Mouse (Mus musculus) kidney, embryonic 15.5 days (tissue): ENCODE results near the gene Prrt2. TPM values are rescaled to one million over a fixed set of nuclear protein-coding genes. Genes with fewer than 3 reads are reported as not detected.

Experiments used
- ATAC-seq: fragments of 200-750 bp; cut with Nextera tagmentation; replicated peaks from 2 replicates; pipeline ENCODE4 v1.8.0; 2017; ENCODE audit warnings: moderate TSS enrichment; ENCODE audit not compliant: low FRiP score
- H3K27ac ChIP-seq: fragments of 300-500 bp; sonication (generic); 2 replicates; pipeline ENCODE4 v1.5.1; 2015; ENCODE audit warnings: mild to moderate bottlenecking, inconsistent platforms
- H3K27me3 ChIP-seq: fragments of 300-500 bp; sonication (generic); 2 replicates; pipeline ENCODE4 v1.6.1; 2015; ENCODE audit warnings: inconsistent platforms
- H3K36me3 ChIP-seq: fragments of 300-500 bp; sonication (generic); 2 replicates; pipeline ENCODE4 v1.6.1; 2015; ENCODE audit warnings: inconsistent platforms
- H3K4me1 ChIP-seq: fragments of 300-500 bp; sonication (generic); 2 replicates; pipeline ENCODE4 v1.6.1; 2015; ENCODE audit warnings: inconsistent platforms
- H3K4me2 ChIP-seq: fragments of 300-500 bp; sonication (generic); 2 replicates; pipeline ENCODE4 v1.6.1; 2015; ENCODE audit warnings: moderate library complexity, mild to moderate bottlenecking, inconsistent platforms
- H3K4me3 ChIP-seq: fragments of 300-500 bp; sonication (generic); replicated peaks from 2 replicates; pipeline ENCODE4 v1.5.1; 2015; ENCODE audit warnings: mild to moderate bottlenecking, inconsistent platforms
- H3K9ac ChIP-seq: fragments of 300-500 bp; sonication (generic); 2 replicates; pipeline ENCODE4 v1.6.1; 2015; ENCODE audit warnings: mild to moderate bottlenecking, inconsistent platforms
- H3K9me3 ChIP-seq: fragments of 300-500 bp; sonication (generic); replicated peaks from 2 replicates; pipeline ENCODE4 v1.6.1; 2016; ENCODE audit warnings: inconsistent platforms
- whole genome bisulfite sequencing: fragments of 180-500 bp; shearing (Covaris S2); methylation state at CpG from one replicate; pipeline ENCODE4 v1.1.7; 2015; ENCODE audit warnings: mixed read lengths; 5-methylcytosine and 5-hydroxymethylcytosine counted together
- microRNA-seq: library from miRNA; unstranded; fragments of <30 nt; microRNA quantifications from one replicate; pipeline ENCODE4, GENCODE M21; 2016
- polyA plus RNA-seq: library from polyadenylated mRNA; unstranded; fragments of >200 nt; fragmentation: Nextera tagmentation; extraction: Ambion mirVana; gene quantifications from 2 replicates; pipeline ENCODE4 v1.2.1, GENCODE M21; 2015

The Prrt2 gene
- polyA plus RNA-seq, 1 experiment from 2014 or later: 5.4 TPM

DNA sequence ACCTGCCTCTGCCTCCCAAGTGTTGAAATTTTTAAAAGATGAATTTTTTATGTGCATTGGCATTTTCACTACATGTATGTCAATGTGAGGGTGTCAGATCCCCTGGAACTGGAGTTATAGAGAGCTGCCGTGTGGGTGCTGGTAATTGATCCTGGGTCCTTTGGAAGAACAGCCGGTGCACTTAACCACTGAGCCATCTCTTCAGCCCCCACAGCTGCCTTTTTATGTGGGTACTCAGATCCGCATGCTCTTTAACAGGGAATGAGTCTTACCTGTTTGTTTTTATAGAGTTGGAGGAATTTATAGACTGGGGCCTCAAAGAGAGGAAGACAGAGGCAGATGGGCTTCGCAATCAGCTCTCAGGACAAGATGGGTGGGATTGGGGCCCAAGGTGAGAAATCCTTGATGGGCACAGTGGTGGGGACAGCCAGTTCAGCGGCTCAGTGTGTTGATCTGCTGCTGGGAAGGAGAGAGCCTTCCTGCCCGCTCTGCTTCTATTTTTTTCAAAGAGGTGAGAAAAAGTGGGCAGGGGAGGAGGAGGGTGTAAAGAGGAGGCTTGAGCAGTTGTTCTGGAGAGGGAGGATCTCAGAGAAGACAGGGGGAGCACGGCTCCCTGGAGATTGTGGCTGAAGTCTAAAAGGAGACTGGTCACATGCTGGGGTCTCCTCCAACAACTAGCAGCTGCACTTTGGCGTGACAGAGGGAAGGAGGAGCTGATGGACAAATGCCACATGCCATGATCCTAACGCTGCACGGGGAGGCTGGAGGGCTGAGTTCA is 36.2 kb downstream of the Prrt2 start:
- Histone ChIP-seq H3K4me1 (0 out of 2 replicates have a peak, but pooled peaks cover 2% of the 10 kb centered on the region), H3K4me2 (no peak overlapping the region), H3K9me3 (no peaks in the 10 kb centered on the region), H3K4me3 (no peak overlapping the region), H3K27me3 (no peaks in the 10 kb centered on the region), H3K9ac (no peak overlapping the region), H3K36me3 (peaks cover 17% of the 10 kb centered on the region), H3K27ac (no peak overlapping the region)
- ATAC-seq: no peak
- 22% methylated on average over 10 of the region's 10 CpGs for WGBS

DNA sequence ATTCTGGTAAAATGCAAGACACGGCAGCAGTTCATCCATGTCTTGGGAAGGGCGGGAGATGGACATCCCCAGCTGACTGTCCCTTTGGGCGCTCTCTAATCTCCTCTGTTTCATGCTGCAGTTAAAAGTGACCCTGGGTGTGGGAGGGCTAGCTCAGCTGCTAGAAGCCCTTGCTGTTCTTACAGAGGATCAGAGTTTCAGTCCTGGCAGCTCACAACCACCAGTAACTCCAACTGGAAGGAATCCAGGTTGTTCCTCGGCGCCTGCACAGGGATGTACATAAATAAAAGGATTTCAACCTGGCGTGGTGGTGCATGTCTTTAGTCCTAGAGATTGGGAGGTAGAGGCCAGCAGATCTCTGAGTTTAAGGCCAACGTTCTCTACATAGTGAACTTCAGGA is 37.9 kb downstream of the Prrt2 start:
- 70% methylated on average over 7 of the region's 7 CpGs for WGBS
- peaks cover 7% of the 10 kb centered on the region; the same call in 1 of the 2 replicates for H3K4me1 ChIP-seq
- H3K9ac ChIP-seq: no peak overlapping the region
- H3K9me3 ChIP-seq: no peaks in the 10 kb centered on the region
- no peaks in the 10 kb centered on the region for H3K27me3 ChIP-seq
- no peak for ATAC-seq
- no peak overlapping the region for H3K4me3 ChIP-seq
- no peak overlapping the region for H3K27ac ChIP-seq
- no peak overlapping the region for H3K4me2 ChIP-seq
- peaks cover 34% of the 10 kb centered on the region for H3K36me3 ChIP-seq

DNA sequence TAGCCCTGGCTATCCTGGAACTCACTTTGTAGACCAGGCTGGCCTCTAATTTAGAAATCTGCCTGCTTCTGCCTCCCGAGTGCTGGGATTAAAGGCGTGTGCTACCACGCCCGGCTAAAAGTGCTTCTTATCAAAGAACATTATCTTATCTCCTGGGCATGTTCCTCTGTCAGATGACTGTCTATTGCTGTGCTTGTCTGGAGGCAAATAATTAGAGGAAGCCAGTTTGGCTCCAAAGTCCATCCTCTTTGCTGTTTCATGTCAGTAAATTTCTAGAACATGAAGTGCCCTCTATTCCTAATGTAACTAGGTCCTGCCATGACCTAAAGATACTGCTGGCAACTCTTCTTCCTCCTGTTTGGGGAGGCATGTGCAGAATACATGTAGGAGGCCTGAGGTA is 39.0 kb downstream of the Prrt2 start:
- whole genome bisulfite sequencing: 83% methylated on average over 4 of the region's 4 CpGs
- H3K27me3 ChIP-seq: no peaks in the 10 kb centered on the region
- H3K4me2 ChIP-seq: no peak overlapping the region
- no peaks in the 10 kb centered on the region for H3K9me3 ChIP-seq
- H3K27ac ChIP-seq: no peak overlapping the region
- ATAC-seq: no peak
- H3K36me3 ChIP-seq: peaks cover 38% of the 10 kb centered on the region
- H3K9ac ChIP-seq: no peak overlapping the region
- H3K4me3 ChIP-seq: no peak overlapping the region
- H3K4me1 ChIP-seq: peaks cover 17% of the 10 kb centered on the region

DNA sequence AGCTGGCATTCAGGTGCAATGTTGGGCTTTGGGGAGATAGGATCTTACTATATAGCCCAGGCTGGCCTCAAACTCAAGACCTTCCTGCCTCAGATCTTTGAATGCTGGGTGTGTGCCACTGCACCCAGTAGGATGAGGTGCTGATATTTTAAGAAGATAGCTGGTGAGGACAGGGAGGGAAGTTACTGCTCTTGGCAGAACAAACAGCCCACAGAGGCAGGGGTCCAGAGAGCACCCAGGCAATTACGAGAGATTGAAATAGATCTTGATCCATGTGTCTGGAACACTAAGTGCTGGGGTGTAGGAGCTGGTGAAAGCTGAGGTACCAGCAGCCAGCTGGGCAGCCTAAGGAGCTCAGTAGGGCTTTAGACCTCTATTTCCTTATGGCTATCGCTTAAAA is 39.4 kb downstream of the Prrt2 start:
- Histone ChIP-seq H3K27me3 (no peaks in the 10 kb centered on the region), H3K4me2 (no peak overlapping the region), H3K4me3 (no peak overlapping the region), H3K9me3 (no peaks in the 10 kb centered on the region), H3K9ac (no peak overlapping the region), H3K27ac (no peak overlapping the region), H3K4me1 (peaks cover 21% of the 10 kb centered on the region), H3K36me3 (peaks cover 38% of the 10 kb centered on the region)
- ATAC-seq: no peak
- WGBS: 84% methylated on average over 2 of the region's 2 CpGs

DNA sequence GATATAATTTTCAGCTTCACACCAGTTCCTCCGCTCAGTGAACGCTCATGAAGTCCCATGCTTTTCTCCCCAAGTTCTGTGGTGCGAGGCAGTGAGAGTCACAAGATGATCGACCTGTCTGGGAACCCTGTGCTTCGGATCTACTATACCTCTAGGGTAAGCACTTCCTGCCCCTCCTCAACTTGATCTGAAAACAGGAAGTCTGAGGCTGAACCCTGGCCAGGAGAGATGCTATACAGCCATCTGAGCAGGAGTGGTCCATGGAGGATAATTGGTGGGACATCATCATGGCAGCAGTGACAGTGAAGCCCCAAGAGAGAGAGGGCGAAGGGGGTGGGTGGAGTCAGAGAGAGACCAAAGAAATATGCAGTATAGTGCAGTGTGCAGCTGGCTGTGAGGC is 42.2 kb downstream of the Prrt2 start:
- H3K4me1 ChIP-seq: peaks cover 25% of the 10 kb centered on the region

DNA sequence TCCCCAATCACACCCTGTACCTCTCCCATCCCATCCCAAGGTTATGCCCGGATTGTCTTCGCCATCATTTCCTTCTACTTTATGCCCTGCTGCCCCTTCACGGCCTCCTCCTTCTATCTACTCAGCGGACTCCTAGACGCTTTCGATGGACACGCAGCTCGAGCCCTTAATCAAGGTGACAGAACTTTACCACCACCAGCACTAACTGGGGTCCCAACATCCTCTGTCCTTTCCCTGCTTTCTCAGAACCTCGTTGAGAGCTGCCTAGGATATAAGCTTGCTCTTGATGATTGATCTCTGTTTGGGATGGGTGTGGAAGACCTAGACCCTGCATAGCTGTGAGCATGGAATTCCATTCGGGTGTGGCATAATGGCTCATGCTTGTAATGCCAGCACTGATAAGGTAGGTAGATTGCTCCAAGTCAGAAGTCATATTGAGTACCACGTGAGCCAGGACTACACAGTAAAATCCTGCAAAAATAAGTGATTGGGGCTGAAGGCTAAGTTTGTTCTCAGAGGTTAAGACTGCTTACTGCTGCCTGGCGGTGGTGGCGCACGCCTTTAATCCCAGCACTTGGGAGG is 44.0 kb downstream of the Prrt2 start:
- H3K36me3 ChIP-seq: peaks cover 38% of the 10 kb centered on the region
- peaks cover 25% of the 10 kb centered on the region for H3K4me1 ChIP-seq
- 25% methylated on average over 14 of the region's 14 CpGs for WGBS
- peak overlapping the region; percentile 92 for H3K27ac ChIP-seq
- H3K9ac ChIP-seq: peak overlapping the region; percentile 99
- H3K27me3 ChIP-seq: no peaks in the 10 kb centered on the region
- no peaks in the 10 kb centered on the region for H3K9me3 ChIP-seq
- peak overlapping the region; percentile 100 for H3K4me3 ChIP-seq
- peak overlapping the region; percentile 79 for H3K4me2 ChIP-seq
- 0 out of 2 replicates have a peak, but pooled peaks have one; percentile 1 for ATAC-seq

More for the DNA sequence above, 42.2 kb downstream of the Prrt2 start:
- Histone ChIP-seq H3K27ac (no peak overlapping the region), H3K27me3 (no peaks in the 10 kb centered on the region), H3K4me3 (no peak overlapping the region), H3K36me3 (peaks cover 38% of the 10 kb centered on the region), H3K9me3 (no peaks in the 10 kb centered on the region), H3K9ac (no peak overlapping the region), H3K4me2 (no peak overlapping the region)
- 90% methylated on average over 6 of the region's 6 CpGs for WGBS
- no peak for ATAC-seq

DNA sequence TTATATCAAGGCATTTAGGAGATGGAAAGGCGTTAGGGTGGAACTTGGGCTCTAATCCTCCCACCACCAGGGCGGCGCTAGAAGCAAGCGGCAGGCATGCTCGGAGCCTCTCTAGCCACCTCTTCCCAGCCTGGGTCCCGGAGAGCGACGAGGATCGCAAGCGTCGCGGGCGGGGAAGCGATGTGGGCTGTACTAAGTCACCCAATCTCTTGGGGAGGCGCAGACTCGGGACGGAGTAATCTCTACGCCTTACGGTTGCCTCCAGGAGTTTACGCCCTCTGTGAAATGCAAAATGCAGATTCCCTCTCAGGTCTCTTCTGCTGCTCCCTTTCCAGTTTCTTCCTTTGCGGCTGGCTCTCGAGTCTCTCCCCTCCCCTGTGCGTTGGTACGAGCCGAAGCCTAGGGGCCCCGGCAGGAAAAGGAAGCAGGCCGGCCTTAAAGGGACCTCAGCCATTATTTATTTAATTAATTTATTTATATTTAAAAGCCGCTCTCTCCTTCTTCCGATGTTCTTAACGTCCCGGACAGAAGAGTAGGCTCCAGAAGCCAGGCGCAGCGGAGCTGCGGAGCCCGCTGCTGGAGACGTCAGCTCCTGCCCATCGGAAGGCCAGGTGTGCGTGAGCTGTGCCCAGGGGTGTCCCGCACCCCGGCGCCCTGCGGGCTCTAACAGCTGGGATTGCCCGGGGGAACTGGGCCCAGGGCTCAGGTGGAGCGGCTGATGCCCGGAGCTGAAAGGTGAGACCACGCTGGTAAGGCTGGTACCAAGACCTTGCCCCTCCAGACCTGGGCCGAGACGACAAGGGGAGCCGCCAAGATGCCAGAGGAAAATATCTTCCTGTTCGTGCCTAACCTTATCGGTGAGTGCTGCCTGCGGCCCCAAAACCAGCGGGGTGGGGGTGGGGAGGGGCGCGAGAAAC is 44.8 kb downstream of the Prrt2 start, which contains the start of gene Cdiptos:
Gene Cdiptos, minus strand, starts transcription at position 149 of the 917 bp plus-strand sequence.
- H3K27ac ChIP-seq: peak within 1 kb of the TSS; percentile 92
- H3K36me3 ChIP-seq: peaks cover 34% of the 10 kb centered on the region
- H3K4me3 ChIP-seq: peak within 1 kb of the TSS; percentile 100
- peak within 1 kb of the TSS; percentile 79 for H3K4me2 ChIP-seq
- no peaks in the 10 kb centered on the region for H3K27me3 ChIP-seq
- peak within 1 kb of the TSS; percentile 99 for H3K9ac ChIP-seq
- H3K9me3 ChIP-seq: no peaks in the 10 kb centered on the region
- peak; percentile 96 for ATAC-seq
- under 1% methylated on average over 53 of the region's 55 CpGs for WGBS
- peaks cover 25% of the 10 kb centered on the region for H3K4me1 ChIP-seq

DNA sequence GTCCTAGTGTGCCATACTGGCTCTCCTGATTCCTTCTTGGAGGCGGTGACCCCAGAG is 45.3 kb downstream of the Prrt2 start, which contains the start of gene Cdipt:
Gene Cdipt, plus strand, starts transcription at position 22 of the 57 bp plus-strand sequence.
- Histone ChIP-seq H3K4me1 (peaks cover 25% of the 10 kb centered on the region), H3K4me3 (peak within 1 kb of the TSS; percentile 100), H3K36me3 (peaks cover 29% of the 10 kb centered on the region), H3K27ac (peak within 1 kb of the TSS; percentile 92), H3K9me3 (no peaks in the 10 kb centered on the region), H3K9ac (peak within 1 kb of the TSS; percentile 99), H3K4me2 (peak within 1 kb of the TSS; percentile 79), H3K27me3 (no peaks in the 10 kb centered on the region)
- ATAC-seq: no peak
- WGBS: 5% methylated on average over 1 of the region's 1 CpGs

DNA sequence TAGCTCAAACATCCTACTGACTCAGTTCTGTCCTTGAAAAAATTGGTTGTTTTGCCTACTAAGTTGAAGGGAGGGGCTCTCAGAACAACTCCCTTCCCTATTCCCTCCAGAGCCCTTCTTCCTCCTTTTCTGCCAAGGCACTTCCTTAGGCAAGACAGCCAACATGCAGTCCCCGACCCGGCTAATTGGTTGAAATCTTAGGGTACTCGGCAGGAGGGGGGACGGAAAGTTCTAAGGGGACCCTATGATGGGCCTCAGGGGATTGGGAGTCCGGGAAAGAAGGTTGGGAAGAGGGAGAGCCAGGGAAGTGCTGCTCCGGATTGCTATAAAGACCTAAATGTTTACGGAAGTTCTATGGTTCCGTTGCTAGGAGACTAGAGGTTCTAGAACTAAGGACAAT is 45.5 kb downstream of the Prrt2 start:
- Histone ChIP-seq H3K27ac (peak overlapping the region; percentile 92; the same call in 1 of the 2 replicates), H3K4me1 (peaks cover 25% of the 10 kb centered on the region)

More for the DNA sequence above, 45.5 kb downstream of the Prrt2 start:
- Histone ChIP-seq H3K9me3 (no peaks in the 10 kb centered on the region), H3K4me3 (peak overlapping the region; percentile 100), H3K9ac (0 out of 2 replicates have a peak overlapping the region, but pooled peaks have one; percentile 99), H3K36me3 (peaks cover 28% of the 10 kb centered on the region), H3K27me3 (no peaks in the 10 kb centered on the region), H3K4me2 (peak overlapping the region; percentile 79)
- ATAC-seq: no peak
- 8% methylated on average over 8 of the region's 8 CpGs for WGBS

Small RNAs within 50 kb of the gene (microRNA-seq; reads per million reads assigned to microRNA genes)
- not detected for gene Gm44343

Other genes with a start within 250 kb of the Prrt2 start
- 81.5 and 82.2 TPM in 2 replicates for gene Ypel3, start 244.3 kb downstream of the Prrt2 start, polyA plus RNA-seq
- 0.37 and 0.51 TPM in 2 replicates for gene Tbx6, start 239.7 kb downstream of the Prrt2 start, polyA plus RNA-seq
- 257 and 272 TPM in 2 replicates for gene Ppp4c, start 228.7 kb downstream of the Prrt2 start, polyA plus RNA-seq
- 0.52 and 0.54 TPM in 2 replicates for gene Fam57b, start 223.5 kb downstream of the Prrt2 start, polyA plus RNA-seq
- gene 4930451I11Rik, start 189.6 kb downstream of the Prrt2 start, polyA plus RNA-seq: not detected in 2 replicates
- 6.6 and 11.4 TPM in 2 replicates for gene Doc2a, start 173.8 kb downstream of the Prrt2 start, polyA plus RNA-seq
- gene Hirip3, start 159.2 kb downstream of the Prrt2 start, polyA plus RNA-seq: 36.8 and 40.1 TPM in 2 replicates
- 88.9 and 91.0 TPM in 2 replicates for gene Ino80e, start 158.8 kb downstream of the Prrt2 start, polyA plus RNA-seq
- gene Taok2, start 136.5 kb downstream of the Prrt2 start, polyA plus RNA-seq: 45.8 and 54.2 TPM in 2 replicates
- 28.5 and 31.6 TPM in 2 replicates for gene Tmem219, start 98.3 kb downstream of the Prrt2 start, polyA plus RNA-seq
- gene Kctd13, start 92.3 kb downstream of the Prrt2 start, polyA plus RNA-seq: 15.5 and 17.0 TPM in 2 replicates
- 0.21 TPM in 1 of 2 replicates, not detected in the other for gene Asphd1, start 71.6 kb downstream of the Prrt2 start, polyA plus RNA-seq
- 1.3 and 2.5 TPM in 2 replicates for gene Sez6l2, start 70.6 kb downstream of the Prrt2 start, polyA plus RNA-seq
- 106 and 115 TPM in 2 replicates for gene Cdipt, start 45.3 kb downstream of the Prrt2 start, polyA plus RNA-seq
- gene Cdiptos, start 45.1 kb downstream of the Prrt2 start, polyA plus RNA-seq: 1.4 and 1.5 TPM in 2 replicates
- 15.3 and 16.8 TPM in 2 replicates for gene Mvp, start 6.6 kb downstream of the Prrt2 start, polyA plus RNA-seq
- gene Pagr1b, start 4.7 kb downstream of the Prrt2 start, polyA plus RNA-seq: 0.45 TPM in 1 of 2 replicates, not detected in the other
- gene Pagr1a, start 3.9 kb downstream of the Prrt2 start, polyA plus RNA-seq: 44.8 and 59.5 TPM in 2 replicates
- 52.6 and 61.2 TPM in 2 replicates for gene Gm42742, start 114 bp downstream of the Prrt2 start, polyA plus RNA-seq
- gene Maz, start 5.8 kb upstream of the Prrt2 start, polyA plus RNA-seq: 64.4 and 65.8 TPM in 2 replicates
- gene Kif22, start 21.3 kb upstream of the Prrt2 start, polyA plus RNA-seq: 136 and 141 TPM in 2 replicates
- gene Zg16, start 66.1 kb upstream of the Prrt2 start, polyA plus RNA-seq: not detected in 2 replicates
- gene AI467606, start 70.1 kb upstream of the Prrt2 start, polyA plus RNA-seq: 3.3 and 3.8 TPM in 2 replicates
- 16.7 and 19.0 TPM in 2 replicates for gene Qprt, start 101.0 kb upstream of the Prrt2 start, polyA plus RNA-seq
- gene Spn, start 116.6 kb upstream of the Prrt2 start, polyA plus RNA-seq: 0.32 and 0.37 TPM in 2 replicates
- gene Cd2bp2, start 174.8 kb upstream of the Prrt2 start, polyA plus RNA-seq: 59.3 and 66.6 TPM in 2 replicates
- 23.4 and 26.7 TPM in 2 replicates for gene Tbc1d10b, start 187.3 kb upstream of the Prrt2 start, polyA plus RNA-seq
- gene Mylpf, start 187.7 kb upstream of the Prrt2 start, polyA plus RNA-seq: 51.1 and 90.2 TPM in 2 replicates
- 41.7 and 46.1 TPM in 2 replicates for gene Zfp553, start 211.8 kb upstream of the Prrt2 start, polyA plus RNA-seq
- gene Sept1, start 211.9 kb upstream of the Prrt2 start, polyA plus RNA-seq: 21.3 and 21.7 TPM in 2 replicates
- 59.3 and 62.3 TPM in 2 replicates for gene Zfp771, start 223.1 kb upstream of the Prrt2 start, polyA plus RNA-seq
- 224 and 226 TPM in 2 replicates for gene Dctpp1, start 239.5 kb upstream of the Prrt2 start, polyA plus RNA-seq